Mouse (Mus musculus) liver, adult 2 months (tissue): ENCODE results near the gene Dok1. TPM values are rescaled to one million over a fixed set of nuclear protein-coding genes. Genes with fewer than 3 reads are reported as not detected.

Source experiments
- DNase-seq: peaks from one replicate; pipeline ENCODE4 v3.0.0-alpha.2; 2011; ENCODE audit warnings: low read depth, low spot score; ENCODE audit errors: extremely low read depth
- H3K27ac ChIP-seq: fragments of 200-500 bp; replicated peaks from 2 replicates; pipeline ENCODE4 v1.5.1; 2012; ENCODE audit warnings: low read depth, mild to moderate bottlenecking, control low read depth, inconsistent platforms, low read length; ENCODE audit not compliant: insufficient read depth
- H3K27me3 ChIP-seq: fragments of 200-500 bp; 2 replicates; pipeline ENCODE4 v1.6.1; 2012; ENCODE audit warnings: mild to moderate bottlenecking, moderate library complexity, low read length, inconsistent platforms; ENCODE audit not compliant: control insufficient read depth, insufficient read depth
- H3K36me3 ChIP-seq: fragments of 200-500 bp; 2 replicates; pipeline ENCODE4 v1.6.1; 2012; ENCODE audit warnings: low read length, inconsistent platforms; ENCODE audit not compliant: control insufficient read depth, insufficient read depth
- H3K4me1 ChIP-seq: fragments of 200-500 bp; 2 replicates; pipeline ENCODE4 v1.6.1; 2011; ENCODE audit warnings: low read length; ENCODE audit not compliant: control insufficient read depth, insufficient read depth
- H3K4me3 ChIP-seq: fragments of 200-500 bp; 2 replicates; pipeline ENCODE4 v1.5.1; 2011; ENCODE audit warnings: low read depth, mild to moderate bottlenecking, control low read depth, low read length, moderate library complexity; ENCODE audit not compliant: insufficient read depth
- H3K79me2 ChIP-seq: fragments of 200-500 bp; 2 replicates; pipeline ENCODE4 v1.6.1; 2012; ENCODE audit warnings: inconsistent platforms, mild to moderate bottlenecking, low read length, moderate library complexity; ENCODE audit not compliant: control insufficient read depth, insufficient read depth
- H3K9ac ChIP-seq: fragments of 200-500 bp; 2 replicates; pipeline ENCODE4 v1.6.1; 2012; ENCODE audit warnings: low read depth, mild to moderate bottlenecking, control low read depth, inconsistent platforms, low read length
- CTCF ChIP-seq: fragments of 200-500 bp; IDR thresholded peaks from 2 replicates; pipeline ENCODE4 v1.5.1; 2011; ENCODE audit warnings: low read depth, low read length, control low read depth
- POLR2A ChIP-seq: fragments of 200-500 bp; IDR thresholded peaks from 2 replicates; pipeline ENCODE4 v1.6.1; 2011; ENCODE audit warnings: low read length, control low read depth; ENCODE audit not compliant: insufficient read depth; ENCODE audit errors: extremely low read depth
- WGBS: fragments of 180-500 bp; shearing (Covaris S2); methylation state at CpG from one replicate; pipeline ENCODE4 v1.1.7; 2018; 5-methylcytosine and 5-hydroxymethylcytosine counted together
- polyA plus RNA-seq: library from polyadenylated mRNA; depleted of rRNA; stranded (reverse); fragments of >200 nt; gene quantifications from 2 replicates; pipeline ENCODE4 v1.2.3, GENCODE M21; 2012; rRNA removed
- total RNA-seq: library from RNA; depleted of rRNA; stranded (reverse); fragments of >200 nt; gene quantifications from 2 replicates; pipeline ENCODE4 v1.2.3, GENCODE M21; 2014; rRNA removed

Gene Dok1
- total RNA-seq = 1.2 and 2.2 TPM in 2 replicates
- 1.3 and 1.4 TPM in 2 replicates for polyA plus RNA-seq

- Histone ChIP-seq H3K4me3 (peak within 1 kb of the TSS; percentile 71), H3K27ac (peak within 1 kb of the TSS; percentile 43), H3K36me3 (no peaks in the 10 kb centered on the region), H3K79me2 (no peaks in the 10 kb centered on the region), H3K27me3 (no peaks in the 10 kb centered on the region), H3K9ac (peak within 1 kb of the TSS; percentile 49), H3K4me1 (peaks cover 3% of the 10 kb centered on the region; the same call in 1 of the 2 replicates)
- WGBS = 1% methylated on average over 51 of the region's 51 CpGs
- TF ChIP-seq CTCF = no peak
- TF ChIP-seq POLR2A = 0 out of 2 replicates have a peak, but pooled peaks have one; percentile 27
- no peak for DNase-seq
Observed at GRCm38 (mm10) chr6:83033249-83034185, at the start of gene Dok1, which contains the start of gene Loxl3. Gene Dok1, minus strand, starts transcription at chr6:83033471. Gene Loxl3, plus strand, starts transcription at chr6:83034173.

GRCm38 (mm10) chr6:83080210-83080609 is 46.9 kb upstream of the Dok1 start:
- DNase-seq = peak; percentile 77
- TF ChIP-seq POLR2A (no peak), CTCF (no peak)
- no peak overlapping the region for H3K9ac ChIP-seq
- no peak overlapping the region; the same call in 1 of the 2 replicates for H3K27ac ChIP-seq
- peaks cover 13% of the 10 kb centered on the region for H3K4me1 ChIP-seq
- no peaks in the 10 kb centered on the region for H3K79me2 ChIP-seq
- peaks cover 4% of the 10 kb centered on the region; the same call in 1 of the 2 replicates for H3K36me3 ChIP-seq
- H3K4me3 ChIP-seq = no peak overlapping the region
- no peaks in the 10 kb centered on the region for H3K27me3 ChIP-seq
- 35% methylated on average over 5 of the region's 5 CpGs for WGBS

GRCm38 (mm10) chr6:83078324-83078858 is 45.1 kb upstream of the Dok1 start:
- no peaks in the 10 kb centered on the region for H3K27me3 ChIP-seq
- H3K4me1 ChIP-seq = peaks cover 13% of the 10 kb centered on the region
- H3K4me3 ChIP-seq = peak overlapping the region; percentile 75
- peak; percentile 62 for TF ChIP-seq CTCF
- no peak for TF ChIP-seq POLR2A
- no peaks in the 10 kb centered on the region for H3K79me2 ChIP-seq
- H3K9ac ChIP-seq = peak overlapping the region; percentile 81
- H3K36me3 ChIP-seq = peaks cover 4% of the 10 kb centered on the region; the same call in 1 of the 2 replicates
- under 1% methylated on average over 46 of the region's 46 CpGs for WGBS
- peak; percentile 82 for DNase-seq
- peak overlapping the region; percentile 69 for H3K27ac ChIP-seq

GRCm38 (mm10) chr6:83077630-83078323 is 44.5 kb upstream of the Dok1 start, which contains the start of gene Pcgf1:
Gene Pcgf1, plus strand, starts transcription at chr6:83077869.
- peak within 1 kb of the TSS; percentile 69 for H3K27ac ChIP-seq
- no peaks in the 10 kb centered on the region; the same call in 1 of the 2 replicates for H3K27me3 ChIP-seq
- TF ChIP-seq POLR2A (0 out of 2 replicates have a peak, but pooled peaks have one; percentile 34), CTCF (no peak)
- under 1% methylated on average over 54 of the region's 54 CpGs for WGBS
- no peaks in the 10 kb centered on the region for H3K79me2 ChIP-seq
- no peak for DNase-seq
- H3K4me3 ChIP-seq = peak within 1 kb of the TSS; percentile 75
- peaks cover 13% of the 10 kb centered on the region for H3K4me1 ChIP-seq
- H3K36me3 ChIP-seq = peaks cover 4% of the 10 kb centered on the region; the same call in 1 of the 2 replicates
- peak within 1 kb of the TSS; percentile 86 for H3K9ac ChIP-seq

- Histone ChIP-seq H3K79me2 (no peaks in the 10 kb centered on the region), H3K4me1 (peaks cover 9% of the 10 kb centered on the region), H3K27ac (no peak overlapping the region), H3K9ac (no peak overlapping the region), H3K36me3 (no peaks in the 10 kb centered on the region), H3K4me3 (no peak overlapping the region), H3K27me3 (peaks cover 23% of the 10 kb centered on the region)
- 26% methylated on average over 2 of the region's 2 CpGs for WGBS
- peak; percentile 38 for DNase-seq
- no peak for TF ChIP-seq POLR2A
- TF ChIP-seq CTCF = no peak
Observed at GRCm38 (mm10) chr6:83074979-83075378, 41.7 kb upstream of the Dok1 start.
